Mouse (Mus musculus) left cerebral cortex, postnatal 14 days (tissue): ENCODE data around the gene Med13l. TPM values are rescaled to one million over a fixed set of nuclear protein-coding genes. Genes with fewer than 3 reads are reported as not detected.

ENCODE experiments used
- DNase-seq, 2 experiments: peaks; one replicate each; pipeline ENCODE4 v3.0.0; 2021 to 2022; ENCODE audit warnings: low spot score in 2 of 2, mixed read lengths in 1 of 2
- intact Hi-C: fragments of 180-260 bp; cut with DNase I; formaldehyde crosslinking; loops from one replicate; pipeline ENCODE4 v1.15.1; 2025
- total RNA-seq, 2 experiments: library from RNA; stranded (reverse); gene quantifications; 2 replicates each; pipeline ENCODE4 v1.2.3; 2021

The Med13l gene
- total RNA-seq, 2 experiments from 2014 or later, result 78.0 to 88.1 TPM

GRCm38 (mm10) chr5:118550493-118550892 is 10.0 kb upstream of the Med13l start:
- intact Hi-C loops, result no loop called here
- DNase-seq, result no peak

GRCm38 (mm10) chr5:118553290-118553689 is 7.2 kb upstream of the Med13l start:
- DNase-seq, result no peak
- intact Hi-C loops, result no loop called here

DNA sequence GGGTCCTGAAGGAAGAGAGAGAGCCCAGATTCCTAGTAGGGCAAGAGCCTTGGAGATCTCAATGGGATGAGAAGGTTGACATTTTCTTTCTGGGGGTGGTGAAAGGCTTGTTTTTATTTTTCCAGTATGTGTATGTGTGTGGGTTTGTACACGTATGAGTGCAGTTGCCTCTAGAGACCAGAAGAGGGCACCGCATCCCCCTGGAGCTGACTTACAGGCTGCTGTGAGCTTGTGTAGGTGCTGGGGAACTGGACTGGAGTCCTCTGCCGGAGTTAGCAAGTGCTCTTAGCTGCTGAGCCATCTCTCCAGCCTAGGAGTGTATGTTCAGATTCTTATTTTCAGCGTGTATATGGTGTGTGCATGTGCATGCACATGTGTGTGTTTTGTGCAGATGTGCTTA is 5.2 kb upstream of the Med13l start:
- intact Hi-C loops, result no loop called here

DNA sequence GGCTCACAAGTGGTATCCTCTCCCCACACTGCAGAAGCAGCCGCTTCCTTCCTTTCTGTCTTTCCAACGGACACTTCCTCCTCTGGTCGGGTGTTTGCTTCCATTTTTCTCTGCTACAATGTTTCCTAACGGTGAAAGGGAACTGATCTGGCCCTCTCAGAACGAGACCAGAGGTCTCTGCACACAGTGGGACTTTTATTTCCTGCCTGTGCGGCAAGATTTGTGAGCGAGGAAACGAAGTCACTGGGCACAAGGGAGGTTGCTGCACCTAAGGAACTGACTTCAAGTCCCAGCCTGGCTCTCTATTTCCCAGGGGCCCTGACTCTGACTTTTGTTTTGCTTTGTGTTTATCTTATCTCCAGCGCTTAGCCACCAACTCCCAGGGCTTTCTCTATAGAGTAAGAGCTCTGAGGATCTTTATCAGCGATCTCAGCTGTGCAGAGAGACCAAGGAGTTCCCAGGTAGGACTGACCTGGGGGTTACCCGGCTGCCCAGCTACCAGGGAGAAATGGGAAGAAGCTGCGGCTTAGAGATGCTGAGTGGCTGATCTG is 4.0 kb upstream of the Med13l start:
- DNase-seq, result no peak
- intact Hi-C loops, result no loop called here

More for the DNA sequence above, 5.2 kb upstream of the Med13l start:
- no peak for DNase-seq

DNA sequence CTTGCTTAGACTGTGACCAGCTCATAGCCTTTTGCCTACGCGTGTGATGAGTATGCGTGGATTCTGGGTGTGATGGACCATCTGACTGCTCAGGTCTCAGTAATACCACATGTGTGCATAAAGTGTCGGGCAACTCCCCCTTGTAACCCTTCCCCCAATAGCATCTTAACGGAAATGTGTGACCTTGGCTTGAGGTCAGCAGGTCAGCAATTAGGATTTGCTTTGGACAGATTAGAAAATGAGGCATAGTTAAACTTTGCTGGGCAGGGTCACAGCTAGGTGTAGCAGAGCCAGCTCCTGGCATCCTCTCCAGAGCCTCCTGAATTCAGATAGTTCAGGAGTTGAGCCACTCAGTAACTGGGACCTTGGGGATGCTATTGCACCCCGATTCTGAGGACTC is 1.6 kb upstream of the Med13l start:
- DNase-seq, result no peak
- intact Hi-C loops, result loop anchor here (2.0 kb wide), 1 partner anchor 44 kb away; no protein-coding TSS in a partner anchor

DNA sequence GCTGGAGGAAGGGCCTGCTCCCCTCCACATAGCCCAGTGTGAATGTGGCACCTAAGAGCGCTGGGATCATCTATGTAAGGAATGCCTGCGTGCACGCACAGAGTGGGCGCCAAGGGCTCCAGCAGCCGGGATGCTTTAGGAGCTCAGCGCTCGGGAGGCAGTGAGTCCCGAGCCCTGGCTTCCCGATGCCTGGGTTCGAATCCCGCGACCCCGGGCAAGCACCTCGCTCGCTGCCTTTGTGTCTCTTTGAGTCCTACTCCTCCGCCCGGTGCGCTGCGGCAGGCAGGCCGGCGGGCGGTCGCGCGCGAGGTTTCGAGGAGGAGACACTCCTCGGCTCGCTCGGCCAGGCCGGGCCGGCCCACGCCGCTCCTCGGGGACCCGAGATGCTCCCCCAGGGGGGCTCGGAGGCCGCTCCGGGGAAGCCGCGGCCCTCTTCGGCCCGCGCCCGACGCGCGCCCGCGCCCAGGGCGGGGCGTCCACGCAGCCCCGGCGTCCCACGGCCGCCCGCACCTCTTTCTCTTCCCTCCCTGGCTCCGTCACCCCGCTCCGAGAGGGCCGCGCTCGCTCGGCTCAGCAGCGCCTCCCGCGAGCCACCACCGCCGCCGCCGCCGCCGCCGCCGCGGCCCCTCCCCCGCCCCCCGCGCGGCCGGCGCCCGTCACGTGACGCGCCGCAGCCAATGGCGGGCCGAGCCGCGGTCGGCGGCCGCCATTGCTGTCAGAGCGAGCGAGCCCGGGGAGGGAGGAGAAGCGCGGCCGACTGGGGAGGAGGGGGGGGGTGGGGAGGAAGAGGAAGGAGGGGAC is 695 bp upstream of the Med13l start:
- intact Hi-C loops, result loop anchor here (1.0 to 5.0 kb wide), 3 partner anchors 45 to 227 kb away; no protein-coding TSS in a partner anchor
- peak; percentile 80 to 84 for DNase-seq

GRCm38 (mm10) chr5:118561086-118561987 is 858 bp downstream of the Med13l start:
- DNase-seq, result peak; percentile 30
- intact Hi-C loops, result loop anchor here (5.0 kb wide), 1 partner anchor 139 kb away; no protein-coding TSS in a partner anchor

GRCm38 (mm10) chr5:118562206-118562605 is 1.7 kb downstream of the Med13l start:
- intact Hi-C loops, result loop anchor here (5.0 kb wide), 1 partner anchor 140 kb away; no protein-coding TSS in a partner anchor
- no peak for DNase-seq

- DNase-seq, result no peak
- intact Hi-C loops, result loop anchor here (5.0 kb wide), 1 partner anchor 141 kb away; no protein-coding TSS in a partner anchor
Measured at GRCm38 (mm10) chr5:118563590-118563989, 3.1 kb downstream of the Med13l start.

GRCm38 (mm10) chr5:118567395-118567794 is 6.9 kb downstream of the Med13l start:
- intact Hi-C loops, result no loop called here
- no peak for DNase-seq

DNA sequence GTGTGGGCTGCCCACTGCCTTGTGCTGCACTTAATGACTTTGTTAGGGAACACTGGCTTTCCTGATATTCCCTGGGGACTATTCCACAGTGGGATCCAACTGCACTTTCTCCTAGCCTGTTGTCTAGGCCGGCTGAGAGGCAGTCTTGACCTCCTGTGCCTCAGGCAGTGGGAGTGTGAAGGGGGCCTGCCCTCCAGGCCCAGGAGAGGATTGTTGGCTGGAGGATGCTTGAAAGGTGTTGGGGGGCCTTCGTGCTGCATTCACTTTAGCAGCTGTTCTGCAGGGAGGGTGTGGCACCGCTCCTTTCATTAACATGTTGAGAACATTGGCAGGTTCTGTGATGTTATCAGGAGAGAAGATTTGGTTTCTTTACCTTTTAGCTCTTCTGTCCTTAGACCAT is 8.5 kb downstream of the Med13l start:
- intact Hi-C loops, result no loop called here

GRCm38 (mm10) chr5:118569606-118570580 is 9.4 kb downstream of the Med13l start:
- no peak for DNase-seq
- intact Hi-C loops, result no loop called here

More for the DNA sequence above, 8.5 kb downstream of the Med13l start:
- no peak for DNase-seq

DNA sequence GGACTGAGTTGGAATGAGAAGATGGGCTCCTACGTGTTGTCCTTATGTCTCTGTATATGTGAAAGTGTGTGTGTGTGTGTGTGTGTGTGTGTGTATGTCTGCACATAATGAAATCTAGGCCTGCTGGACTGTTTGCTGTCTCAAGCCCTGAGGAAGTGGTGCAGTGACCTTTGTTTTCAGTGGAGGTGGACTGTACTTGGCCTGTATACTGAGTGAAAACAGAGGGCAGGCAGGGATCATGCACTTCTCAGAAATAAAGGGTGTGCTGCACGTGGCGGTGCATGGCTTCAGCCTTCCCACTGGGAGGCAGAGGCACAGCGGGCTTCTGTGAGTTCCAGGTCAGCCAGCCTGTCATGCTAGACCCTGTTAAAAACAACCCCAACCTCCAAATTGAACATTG is 11.0 kb downstream of the Med13l start:
- no peak for DNase-seq
- intact Hi-C loops, result no loop called here

DNA sequence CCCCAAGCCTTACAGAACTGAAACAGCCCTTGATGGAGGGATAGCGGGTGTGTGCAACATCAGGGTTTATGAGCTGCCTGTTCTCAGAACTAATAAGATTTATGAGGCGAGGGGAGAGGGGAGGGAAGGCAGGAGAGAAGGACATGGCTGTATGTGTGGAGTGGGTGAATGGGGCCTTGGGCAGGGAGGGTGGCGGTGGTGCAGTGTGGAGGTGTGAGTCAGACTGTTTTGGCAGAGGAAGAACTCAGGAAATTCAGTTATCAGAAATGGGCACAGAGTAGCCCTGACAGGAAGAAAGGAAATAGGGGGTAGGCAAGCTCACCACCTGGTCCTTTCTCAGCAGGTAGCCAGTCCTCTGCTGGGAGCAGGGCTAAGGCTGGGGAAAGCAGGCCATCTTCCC is 13.8 kb downstream of the Med13l start:
- no peak for DNase-seq
- intact Hi-C loops, result no loop called here

DNA sequence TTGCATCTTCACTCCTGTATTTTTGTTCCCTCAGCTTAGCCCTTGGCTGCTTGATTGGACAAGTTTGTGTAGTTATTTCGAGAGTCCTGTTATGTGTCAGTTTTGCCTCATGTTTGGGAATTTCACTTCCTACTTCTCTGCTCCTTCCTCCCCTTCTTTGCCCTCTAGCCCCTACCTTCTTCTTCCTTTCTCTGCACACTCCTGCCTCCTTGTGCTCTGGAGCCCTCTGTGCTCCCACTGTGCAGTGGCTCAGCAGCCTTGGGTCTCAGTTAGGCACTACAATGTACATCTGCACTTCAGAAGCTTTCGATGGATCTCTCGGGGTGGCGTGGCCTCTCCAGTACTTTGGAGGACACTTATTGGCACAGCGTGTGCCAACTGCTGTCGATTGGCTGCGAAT is 14.5 kb downstream of the Med13l start:
- DNase-seq, result no peak
- intact Hi-C loops, result no loop called here

- DNase-seq, result no peak
- intact Hi-C loops, result no loop called here
Measured at GRCm38 (mm10) chr5:118575909-118576308, 15.4 kb downstream of the Med13l start.

- DNase-seq, result no peak
- intact Hi-C loops, result no loop called here
Measured at GRCm38 (mm10) chr5:118576731-118577130, 16.3 kb downstream of the Med13l start.

DNA sequence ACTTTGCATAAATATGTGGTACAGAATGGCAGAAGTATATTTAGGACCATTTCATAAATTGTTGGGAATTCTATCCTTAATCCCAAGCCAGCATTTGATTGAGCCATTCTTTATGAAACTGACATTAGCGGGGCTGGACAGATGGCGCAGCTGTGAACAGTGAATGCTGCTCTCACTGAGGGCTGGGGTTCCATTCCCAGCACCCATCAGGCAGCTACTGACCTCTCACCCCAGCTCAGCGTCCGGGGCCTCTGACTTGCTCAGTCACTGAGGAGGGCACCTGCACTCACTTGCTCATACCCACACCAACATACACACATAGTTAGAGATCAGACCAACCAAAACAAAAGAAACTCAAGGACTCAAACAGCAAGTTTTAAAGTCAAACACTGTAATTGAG is 24.9 kb downstream of the Med13l start:
- intact Hi-C loops, result no loop called here
- DNase-seq, result no peak

DNA sequence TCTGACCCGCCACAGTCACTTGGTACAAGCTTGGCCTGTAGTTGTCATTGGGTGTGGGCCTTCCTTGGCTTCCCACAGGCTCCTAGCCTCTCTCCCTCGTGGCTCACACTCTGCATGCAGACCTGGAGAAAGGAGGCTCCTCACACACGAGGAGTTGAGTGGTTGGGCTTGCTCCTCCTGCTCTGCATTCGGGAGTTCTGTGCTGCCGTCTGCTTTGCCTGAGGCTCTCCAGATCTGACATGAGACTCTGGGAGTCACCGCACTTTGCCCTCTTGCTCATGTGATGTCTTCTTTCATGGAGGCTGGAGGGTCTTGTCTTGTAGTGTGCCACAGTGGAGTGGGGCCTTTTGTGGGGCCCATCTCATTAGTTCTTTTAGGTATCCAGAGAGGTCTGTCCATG is 26.1 kb downstream of the Med13l start:
- intact Hi-C loops, result no loop called here
- DNase-seq, result no peak
